Mouse (Mus musculus): ENCODE data around the gene Asb2.

DNA sequence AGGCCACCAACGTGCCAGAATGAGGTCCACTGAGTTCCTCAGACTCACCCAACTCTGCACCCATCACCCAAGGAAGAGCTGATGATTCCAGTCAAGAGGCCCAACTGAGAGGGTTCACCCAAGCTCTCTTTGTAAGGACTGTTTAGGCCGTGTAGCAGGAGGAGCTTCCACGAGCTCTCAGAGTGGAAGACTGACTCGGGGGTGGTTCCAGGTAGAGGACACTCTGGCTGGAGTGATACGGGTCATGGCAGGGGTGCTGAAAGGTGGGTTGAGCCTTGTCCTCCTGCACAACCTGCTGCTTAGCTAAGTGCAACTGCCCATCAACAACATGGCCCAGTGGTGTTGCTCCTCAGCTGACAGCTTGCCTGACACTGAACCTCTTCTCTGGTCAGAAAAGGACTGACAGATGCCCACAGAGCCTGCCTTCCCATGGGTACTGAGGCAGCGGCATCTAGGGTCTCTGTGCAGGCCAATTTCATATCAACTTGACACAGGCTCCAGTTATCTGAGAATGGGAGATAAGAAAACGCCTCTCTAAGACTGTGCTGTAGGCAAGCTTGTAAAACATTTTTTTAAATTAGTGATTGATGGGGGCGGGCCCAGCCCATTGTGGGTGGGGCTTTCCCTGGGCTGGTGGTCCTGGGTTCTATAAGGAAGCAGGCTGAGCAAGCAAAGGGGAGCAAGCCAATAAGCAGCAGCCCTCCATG, 17.9 kb upstream of the Asb2 start:
- no peak for TF ChIP-seq CTCF (IDR thresholded peaks at IDR 0.05; ENCODE audit: extremely low read depth, insufficient read depth, low read length)
- TF ChIP-seq POLR2A (IDR thresholded peaks at IDR 0.05; ENCODE audit: extremely low read depth, insufficient read depth, low read length), result no peak

Data from cortical plate, adult 2 months (tissue).